Mouse (Mus musculus) kidney, embryonic 14.5 days (tissue): ENCODE data around the gene Ndufc1. TPM values are rescaled to one million over a fixed set of nuclear protein-coding genes. Genes with fewer than 3 reads are reported as not detected.
A peak's percentile ranks its signal among the peaks of the same experiment; 100 is the strongest.
"Not testable (repeated sequence)": the region's sequence is repeated elsewhere in the genome, so short reads cannot be mapped to it uniquely, and the experiment has no call there.

Source experiments
- ATAC-seq: fragments of 200-750 bp; cut with Nextera tagmentation; 2 replicates; pipeline ENCODE4 v1.8.0; 2017; ENCODE audit warnings: moderate number of reproducible peaks, mild to moderate bottlenecking, moderate TSS enrichment, moderate library complexity; ENCODE audit not compliant: low FRiP score, low TSS enrichment
- H3K27ac ChIP-seq: fragments of 300-500 bp; sonication (generic); 2 replicates; pipeline ENCODE4 v1.5.1; 2014; ENCODE audit warnings: low read depth, mild to moderate bottlenecking, low read length, moderate library complexity, mixed read lengths
- H3K27me3 ChIP-seq: fragments of 300-500 bp; sonication (generic); 2 replicates; pipeline ENCODE4 v1.6.1; 2014; ENCODE audit warnings: mild to moderate bottlenecking, low read length; ENCODE audit not compliant: control insufficient read depth, insufficient read depth
- H3K36me3 ChIP-seq: fragments of 300-500 bp; sonication (generic); 2 replicates; pipeline ENCODE4 v1.6.1; 2014; ENCODE audit warnings: low read length, mixed read lengths; ENCODE audit not compliant: control insufficient read depth, insufficient read depth
- H3K4me1 ChIP-seq: fragments of 300-500 bp; sonication (generic); 2 replicates; pipeline ENCODE4 v1.6.1; 2014; ENCODE audit warnings: low read length, mixed read lengths; ENCODE audit not compliant: control insufficient read depth, insufficient read depth
- H3K4me2 ChIP-seq: fragments of 300-500 bp; sonication (generic); replicated peaks from 2 replicates; pipeline ENCODE4 v1.6.1; 2014; ENCODE audit warnings: low read depth, mild to moderate bottlenecking, low read length
- H3K4me3 ChIP-seq: fragments of 300-500 bp; sonication (generic); 2 replicates; pipeline ENCODE4 v1.5.1; 2014; ENCODE audit warnings: mild to moderate bottlenecking, low read length
- H3K9ac ChIP-seq: fragments of 300-500 bp; sonication (generic); 2 replicates; pipeline ENCODE4 v1.6.1; 2014; ENCODE audit warnings: low read depth, mild to moderate bottlenecking, low read length, moderate library complexity
- H3K9me3 ChIP-seq: fragments of 300-500 bp; sonication (generic); 2 replicates; pipeline ENCODE4 v1.6.1; 2016; ENCODE audit warnings: low read length; ENCODE audit not compliant: control insufficient read depth
- WGBS: fragments of 180-500 bp; shearing (Covaris S2); extraction: QIAGEN DNeasy Blood & Tissue Kit; methylation state at CpG from one replicate; pipeline ENCODE4 v1.1.7; 2014; 5-methylcytosine and 5-hydroxymethylcytosine counted together
- polyA plus RNA-seq: library from polyadenylated mRNA; unstranded; fragments of >200 nt; fragmentation: Nextera tagmentation; extraction: Ambion mirVana; gene quantifications from 2 replicates; pipeline ENCODE4 v1.2.1, GENCODE M21; 2014

The Ndufc1 gene
- polyA plus RNA-seq, 1 experiment from 2014 or later, result 711 TPM

- H3K9ac ChIP-seq, result no peak overlapping the region
- H3K27ac ChIP-seq, result no peak overlapping the region
- no peaks in the 10 kb centered on the region for H3K9me3 ChIP-seq
- no peak for ATAC-seq
- no peaks in the 10 kb centered on the region for H3K4me1 ChIP-seq
- H3K4me2 ChIP-seq, result no peak overlapping the region
- H3K27me3 ChIP-seq, result no peaks in the 10 kb centered on the region
- WGBS, result 49% methylated on average over 5 of the region's 5 CpGs
- peak overlapping the region; percentile 60; the same call in 1 of the 2 replicates for H3K4me3 ChIP-seq
- no peaks in the 10 kb centered on the region for H3K36me3 ChIP-seq
Observed at GRCm38 (mm10) chr3:51357078-51357477, 51.7 kb downstream of the Ndufc1 start.

DNA sequence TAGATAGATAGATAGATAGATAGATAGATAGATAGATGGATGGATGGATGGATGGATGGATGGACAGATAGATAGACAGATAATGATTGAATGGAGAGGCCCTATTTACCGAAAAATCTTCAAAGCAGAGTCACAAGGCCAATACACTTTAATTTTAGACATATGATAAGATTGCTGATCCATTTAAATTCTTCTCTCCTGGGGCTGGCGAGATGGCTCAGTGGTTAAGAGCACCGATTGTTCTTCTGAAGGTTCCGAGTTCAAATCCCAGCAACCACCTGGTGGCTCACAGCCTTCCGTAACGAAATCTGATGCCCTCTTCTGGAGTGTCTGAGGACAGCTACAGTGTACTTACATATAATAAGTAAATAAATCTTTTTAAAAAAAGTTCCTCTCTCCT, 53.8 kb downstream of the Ndufc1 start:
- H3K9ac ChIP-seq, ATAC-seq, H3K4me2 ChIP-seq, H3K36me3 ChIP-seq, H3K9me3 ChIP-seq, H3K4me3 ChIP-seq, H3K4me1 ChIP-seq, H3K27me3 ChIP-seq, H3K27ac ChIP-seq: not testable (repeated sequence)
- 87% methylated on average over 6 of the region's 6 CpGs for WGBS

Other genes starting within 250 kb of the Ndufc1 start
- gene Noct, start 184.5 kb downstream of the Ndufc1 start, polyA plus RNA-seq, result 8.0 and 10.4 TPM in 2 replicates
- gene Elf2, start 68.3 kb downstream of the Ndufc1 start, polyA plus RNA-seq, result 51.4 and 61.6 TPM in 2 replicates
- 1.3 and 1.6 TPM in 2 replicates for gene Mgarp, start 12.2 kb downstream of the Ndufc1 start, polyA plus RNA-seq
- 40.0 and 57.1 TPM in 2 replicates for gene Naa15, start 6.2 kb upstream of the Ndufc1 start, polyA plus RNA-seq
- 10.5 and 17.5 TPM in 2 replicates for gene Rab33b, start 74.9 kb upstream of the Ndufc1 start, polyA plus RNA-seq
- gene Setd7, start 151.9 kb upstream of the Ndufc1 start, polyA plus RNA-seq, result 4.3 and 4.7 TPM in 2 replicates